Mouse (Mus musculus) cortical plate, adult 2 months (tissue): Measurements from ENCODE around the gene Clip2.

ENCODE experiments used
- CTCF ChIP-seq: fragments of 200-500 bp; IDR thresholded peaks from 2 replicates; pipeline ENCODE4 v1.5.1; 2011; ENCODE audit warnings: mild to moderate bottlenecking, control low read depth, low read length; ENCODE audit not compliant: insufficient read depth; ENCODE audit errors: extremely low read depth
- POLR2A ChIP-seq: fragments of 200-500 bp; IDR thresholded peaks from 2 replicates; pipeline ENCODE4 v1.6.1; 2011; ENCODE audit warnings: mild to moderate bottlenecking, low read length, control low read depth; ENCODE audit not compliant: insufficient read depth; ENCODE audit errors: extremely low read depth

DNA sequence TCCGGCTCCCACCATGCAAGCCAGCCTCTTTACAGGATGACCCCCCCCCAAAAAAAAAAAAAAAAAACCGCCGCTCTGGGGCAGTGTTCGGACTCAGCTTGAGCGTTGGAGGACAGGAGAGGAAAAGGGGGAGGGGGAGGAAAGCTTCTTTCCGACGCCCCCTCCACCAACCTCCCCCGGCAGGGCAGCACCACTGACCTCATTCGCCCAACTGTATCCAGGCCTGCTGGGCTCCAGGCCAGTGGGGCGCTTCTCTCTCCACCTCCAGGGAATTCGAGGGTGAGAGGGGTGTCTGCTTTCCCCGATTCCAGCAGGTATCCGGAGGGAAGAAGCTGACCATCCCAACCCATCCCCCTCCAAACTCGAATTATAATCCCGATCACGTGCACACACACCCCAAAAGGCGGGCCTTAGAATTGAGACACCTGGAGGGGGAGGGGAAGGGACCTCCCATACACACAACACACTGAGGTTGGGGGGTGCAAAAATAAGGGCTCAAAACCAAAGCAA, 96.3 kb downstream of the Clip2 start:
- no peak for TF ChIP-seq CTCF
- TF ChIP-seq POLR2A = no peak
